Mouse (Mus musculus): ENCODE data around the gene Sdc1. TPM values are rescaled to one million over a fixed set of nuclear protein-coding genes. Genes with fewer than 3 reads are reported as not detected.

The Sdc1 gene
- polyA plus RNA-seq, 1 experiment from 2014 or later: 18.1 TPM

DNA sequence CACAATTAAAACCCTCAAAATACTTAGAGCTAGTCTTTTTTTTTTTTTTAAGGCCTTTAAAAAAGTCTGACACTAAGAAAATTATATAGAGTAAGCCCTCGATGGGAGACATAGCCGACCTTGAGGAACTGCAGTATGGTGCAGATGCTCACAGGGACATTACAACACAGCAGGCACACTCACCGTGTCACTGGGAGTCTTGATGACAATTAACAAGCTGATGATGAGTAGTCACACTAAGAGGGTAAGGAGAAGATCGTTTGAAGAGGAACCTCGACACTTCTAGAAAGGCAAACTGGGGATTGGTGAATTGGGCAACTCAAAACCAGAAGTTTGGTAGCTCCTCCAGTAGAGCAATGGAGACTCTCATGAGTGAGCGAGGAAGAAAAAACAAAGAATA, 60.6 kb downstream of the Sdc1 start:
- Histone ChIP-seq H3K4me1 (replicated peaks) (no peaks in the 10 kb centered on the region), H3K9me3 (no peaks in the 10 kb centered on the region), H3K4me2 (no peak overlapping the region), H3K9ac (no peak overlapping the region), H3K27ac (replicated peaks) (no peak overlapping the region), H3K36me3 (no peaks in the 10 kb centered on the region), H3K27me3 (no peaks in the 10 kb centered on the region), H3K4me3 (no peak overlapping the region)
- ATAC-seq (ENCODE audit: low FRiP score, low read depth): no peak
- WGBS: 85% methylated on average over 6 of the region's 6 CpGs

DNA sequence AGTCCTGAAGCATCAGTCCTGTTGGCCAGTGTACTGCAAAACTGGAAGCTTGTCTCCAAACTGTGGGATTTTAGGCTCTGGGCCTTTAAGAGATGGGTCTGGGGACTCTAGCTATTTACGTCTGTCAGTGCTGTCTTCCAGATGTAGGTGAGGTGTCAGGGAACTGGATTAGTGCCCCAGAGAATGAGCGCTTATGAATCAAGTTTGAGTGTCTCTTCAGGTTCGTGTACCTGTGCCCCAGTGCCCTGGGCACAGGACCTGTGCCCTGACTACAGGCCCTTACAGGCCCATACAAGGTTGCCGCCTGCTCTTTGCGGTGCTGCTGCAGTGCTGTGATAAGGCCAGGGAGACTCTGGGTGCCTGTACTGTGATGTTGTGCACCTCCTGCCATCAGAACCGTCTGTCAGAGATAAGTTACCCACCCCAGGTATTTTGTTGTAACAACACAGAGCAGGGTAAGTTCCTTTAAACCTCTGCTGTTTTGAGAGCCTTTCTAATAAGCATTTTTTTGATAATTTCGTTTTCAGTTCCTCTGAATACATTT, 69.7 kb downstream of the Sdc1 start:
- WGBS: 81% methylated on average over 7 of the region's 7 CpGs
- Histone ChIP-seq H3K4me3 (no peak overlapping the region), H3K36me3 (no peaks in the 10 kb centered on the region), H3K9me3 (no peaks in the 10 kb centered on the region), H3K27me3 (no peaks in the 10 kb centered on the region), H3K27ac (replicated peaks) (no peak overlapping the region), H3K4me2 (no peak overlapping the region), H3K9ac (no peak overlapping the region), H3K4me1 (replicated peaks) (no peaks in the 10 kb centered on the region)
- ATAC-seq (ENCODE audit: low FRiP score, low read depth): no peak

DNA sequence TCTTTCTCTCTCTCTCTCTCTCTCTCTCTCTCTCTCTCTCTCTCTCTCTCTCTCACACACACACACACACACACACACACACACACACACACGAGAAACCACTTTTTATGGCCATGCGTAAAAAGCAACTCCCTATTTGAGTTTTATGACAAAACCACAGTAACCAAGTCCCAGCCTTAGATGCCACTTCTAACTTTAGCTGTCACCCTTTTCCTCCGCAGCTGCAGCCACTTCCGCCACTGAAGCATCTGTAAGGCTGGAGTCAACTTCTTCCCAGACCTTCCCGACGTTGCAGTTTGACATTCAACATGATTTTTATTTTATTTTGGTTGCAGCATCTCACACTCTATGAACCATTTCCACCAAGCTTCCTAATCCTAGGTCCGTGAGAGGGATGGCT, 71.6 kb downstream of the Sdc1 start:
- 86% methylated on average over 7 of the region's 7 CpGs for WGBS
- Histone ChIP-seq H3K36me3 (no peaks in the 10 kb centered on the region), H3K9me3 (no peaks in the 10 kb centered on the region), H3K4me2 (no peak overlapping the region), H3K4me3 (no peak overlapping the region), H3K27ac (replicated peaks) (no peak overlapping the region), H3K9ac (no peak overlapping the region), H3K4me1 (replicated peaks) (no peaks in the 10 kb centered on the region), H3K27me3 (no peaks in the 10 kb centered on the region)
- no peak for ATAC-seq (ENCODE audit: low FRiP score, low read depth)

Other genes starting within 250 kb of the Sdc1 start
- not detected in 2 replicates for gene Slc7a15, start 172.3 kb upstream of the Sdc1 start, polyA plus RNA-seq (2015; fragmentation: Nextera tagmentation; extraction: Ambion mirVana)
- gene Pum2, start 97.2 kb upstream of the Sdc1 start, polyA plus RNA-seq (2015; fragmentation: Nextera tagmentation; extraction: Ambion mirVana): 46.8 and 46.9 TPM in 2 replicates
- gene Laptm4a, start 150.3 kb downstream of the Sdc1 start, polyA plus RNA-seq (2015; fragmentation: Nextera tagmentation; extraction: Ambion mirVana): 196 and 201 TPM in 2 replicates
- gene Matn3, start 176.6 kb downstream of the Sdc1 start, polyA plus RNA-seq (2015; fragmentation: Nextera tagmentation; extraction: Ambion mirVana): 0.08 and 0.31 TPM in 2 replicates
- gene Wdr35, start 202.6 kb downstream of the Sdc1 start, polyA plus RNA-seq (2015; fragmentation: Nextera tagmentation; extraction: Ambion mirVana): 21.7 and 22.5 TPM in 2 replicates

Measured in hindbrain, embryonic 15.5 days (tissue).